Mouse (Mus musculus) Patski (cell line): ENCODE measurements around the gene Fah. TPM values are rescaled to one million over a fixed set of nuclear protein-coding genes. Genes with fewer than 3 reads are reported as not detected.

Experiments used
- ATAC-seq: fragments of 100-300 bp; one replicate; pipeline ENCODE4 v1.8.0; 2021
- CTCF ChIA-PET: fragments of 350-600 bp; sonication (Branson Sonifier 250); formaldehyde crosslinking; loops from one replicate; lab custom pipeline; 2022; ENCODE audit warnings: inconsistent platforms; lab: Charles Lee
- POLR2A ChIA-PET: fragments of 350-600 bp; sonication (Branson Sonifier 250); formaldehyde crosslinking; loops from one replicate; lab custom pipeline; 2022; ENCODE audit warnings: antibody characterized with exemption, inconsistent platforms; lab: Charles Lee
- DNase-seq: peaks from one replicate; pipeline ENCODE4 v3.0.0-alpha.2; 2011; ENCODE audit warnings: low read depth, low spot score
- H3K27me3 ChIP-seq: fragments of 371-371 bp; one replicate; pipeline ENCODE4 v1.5.1; 2021
- CTCF ChIP-seq: fragments of 100-300 bp; IDR thresholded peaks from one replicate; pipeline ENCODE4 v1.5.1; 2021
- in situ Hi-C: fragments of 300-500 bp; cut with MboI; formaldehyde crosslinking; loops from 3 replicates; pipeline ENCODE4 v1.11.1; 2018; ENCODE audit warnings: low pct_unique_long_range_greater_than_20kb, mixed read lengths
- polyA plus RNA-seq: library from polyadenylated mRNA; unstranded; gene quantifications from one replicate; pipeline ENCODE4 v1.2.3, GENCODE M21; 2021

Gene Fah
- polyA plus RNA-seq, 1 experiment from 2014 or later: 22.5 TPM

DNA sequence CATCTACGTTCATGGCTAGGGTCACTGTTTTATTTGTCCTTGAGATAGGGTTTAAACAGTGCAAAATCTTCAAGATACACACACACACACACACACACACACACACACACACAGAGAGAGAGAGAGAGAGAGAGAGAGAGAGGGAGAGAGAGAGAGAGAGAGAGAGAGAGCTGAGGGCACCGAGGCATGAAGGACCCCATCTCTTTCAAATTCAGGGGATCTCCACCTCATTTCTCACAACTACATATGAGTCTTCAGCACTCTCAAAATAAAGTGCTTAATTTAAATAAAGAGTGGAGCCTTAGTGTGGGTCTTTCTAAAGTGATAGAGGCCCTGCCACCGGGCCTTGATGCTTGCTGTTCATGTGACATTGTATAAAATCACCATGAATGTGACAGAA lies 10.5 kb downstream of the Fah start:
- DNase-seq: no peak
- ChIA-PET CTCF (no interaction called here), POLR2A (interaction anchor here (1.0 kb wide), 1 partner anchor 9 kb away, joined by 3 read pairs; no protein-coding TSS in a partner anchor)
- H3K27me3 ChIP-seq: no peaks in the 10 kb centered on the region
- in situ Hi-C loops: loop anchor here (10.0 kb wide), 1 partner anchor 151 kb away; no protein-coding TSS in a partner anchor
- no peak for ATAC-seq
- TF ChIP-seq CTCF: no peak

DNA sequence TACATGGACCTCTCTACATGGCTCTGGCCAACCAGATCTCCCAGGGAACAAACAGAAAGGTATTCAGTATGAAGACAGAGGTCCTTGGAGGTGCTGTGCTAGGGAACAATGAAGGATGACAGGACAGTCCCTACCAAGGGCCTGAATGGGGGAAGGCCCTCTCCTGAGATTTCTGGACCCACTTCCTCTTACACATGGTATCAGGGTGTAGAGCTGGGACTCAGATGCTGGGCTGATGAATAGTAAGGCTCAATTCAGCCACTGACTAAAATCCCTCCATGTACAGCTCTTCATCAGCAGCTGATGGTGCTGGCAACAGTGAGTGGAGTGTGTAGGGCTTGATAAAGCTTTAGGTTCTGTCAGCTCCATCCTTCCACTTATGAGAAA lies 11.6 kb downstream of the Fah start:
- ATAC-seq (no peak), DNase-seq (no peak)
- POLR2A ChIA-PET: no interaction called here
- CTCF ChIA-PET: interaction anchor here (0.7 to 2.8 kb wide), 13 partner anchors 8 to 200 kb away, joined by 3 to 15 read pairs (median 4); no protein-coding TSS in a partner anchor
- no peak for TF ChIP-seq CTCF
- no peaks in the 10 kb centered on the region for H3K27me3 ChIP-seq
- in situ Hi-C loops: loop anchor here (5.0 to 10.0 kb wide), 4 partner anchors 48 to 182 kb away; no protein-coding TSS in a partner anchor

DNA sequence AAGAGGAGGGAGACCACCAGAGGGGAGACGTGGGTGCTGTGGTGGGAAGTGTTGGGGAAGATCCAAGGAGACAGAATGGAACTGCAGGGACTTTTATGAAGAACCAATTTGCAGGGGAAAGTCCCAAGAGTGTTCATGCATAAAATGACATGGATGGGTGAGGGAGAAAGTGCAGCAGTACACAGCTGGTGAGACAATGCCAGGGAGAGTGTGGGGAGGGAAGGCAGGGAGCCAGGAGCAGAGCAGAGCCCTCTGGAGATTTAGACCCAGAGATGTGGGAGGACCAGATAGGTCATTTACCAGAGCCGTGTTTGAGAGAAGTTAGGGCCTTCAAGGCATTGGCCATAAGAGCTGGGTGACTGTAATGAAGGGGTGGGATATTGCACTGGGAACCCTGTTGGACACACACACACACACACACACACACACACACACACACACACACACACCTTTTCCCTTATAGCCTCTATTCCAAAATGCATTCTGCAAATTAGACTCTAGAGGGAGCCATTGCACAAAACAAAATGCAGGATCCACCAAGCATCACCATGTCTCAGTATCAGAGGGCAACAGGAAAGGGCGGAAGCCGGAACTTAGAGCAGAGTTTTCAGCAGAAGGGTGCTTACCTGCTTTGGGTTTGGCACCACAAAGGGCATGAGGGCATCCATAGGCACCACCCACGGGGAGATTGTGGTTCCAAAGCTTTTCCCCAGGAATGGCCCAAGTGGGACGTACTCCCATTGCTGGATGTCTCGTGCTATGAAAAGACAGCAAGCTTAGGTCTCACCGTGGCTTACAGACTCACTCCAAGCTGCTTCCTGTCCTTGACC lies 12.2 kb downstream of the Fah start:
- peak; percentile 60 for TF ChIP-seq CTCF
- CTCF ChIA-PET: interaction anchor here (0.7 to 2.8 kb wide), 15 partner anchors 9 to 200 kb away, joined by 3 to 15 read pairs (median 4); no protein-coding TSS in a partner anchor
- ATAC-seq (peak; percentile 74), DNase-seq (peak; percentile 65)
- no peaks in the 10 kb centered on the region for H3K27me3 ChIP-seq
- in situ Hi-C loops: loop anchor here (5.0 to 10.0 kb wide), 4 partner anchors 47 to 183 kb away; no protein-coding TSS in a partner anchor
- POLR2A ChIA-PET: interaction anchor here (0.6 kb wide), 1 partner anchor 75 kb away, joined by 5 read pairs; no protein-coding TSS in a partner anchor

DNA sequence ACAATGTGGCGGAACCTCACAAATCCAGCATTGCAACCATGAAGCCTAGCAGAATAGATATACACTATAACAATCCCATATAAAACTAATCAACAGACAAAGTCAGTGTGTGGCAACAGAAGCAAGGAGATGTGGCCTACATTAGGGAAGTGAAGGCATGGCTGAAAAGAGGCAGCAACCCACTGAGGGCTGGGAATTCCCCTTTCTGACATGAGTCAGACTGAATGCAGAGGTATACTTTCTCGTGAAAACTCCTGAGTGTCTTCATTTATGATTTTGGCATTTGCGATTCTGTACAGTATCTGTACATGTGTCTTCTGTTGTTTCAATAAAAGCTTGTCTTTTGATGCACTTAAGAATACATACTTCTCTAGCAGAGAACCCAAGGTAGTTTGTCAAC lies 15.2 kb downstream of the Fah start:
- in situ Hi-C loops: loop anchor here (5.0 to 10.0 kb wide), 4 partner anchors 44 to 186 kb away; no protein-coding TSS in a partner anchor
- no peak for TF ChIP-seq CTCF
- ChIA-PET CTCF (interaction anchor here (2.4 kb wide), 1 partner anchor 12 kb away, joined by 8 read pairs; no protein-coding TSS in a partner anchor), POLR2A (interaction anchor here (1.4 kb wide), 1 partner anchor 25 kb away, joined by 3 read pairs; no protein-coding TSS in a partner anchor)
- ATAC-seq: no peak
- no peak for DNase-seq
- no peaks in the 10 kb centered on the region for H3K27me3 ChIP-seq

DNA sequence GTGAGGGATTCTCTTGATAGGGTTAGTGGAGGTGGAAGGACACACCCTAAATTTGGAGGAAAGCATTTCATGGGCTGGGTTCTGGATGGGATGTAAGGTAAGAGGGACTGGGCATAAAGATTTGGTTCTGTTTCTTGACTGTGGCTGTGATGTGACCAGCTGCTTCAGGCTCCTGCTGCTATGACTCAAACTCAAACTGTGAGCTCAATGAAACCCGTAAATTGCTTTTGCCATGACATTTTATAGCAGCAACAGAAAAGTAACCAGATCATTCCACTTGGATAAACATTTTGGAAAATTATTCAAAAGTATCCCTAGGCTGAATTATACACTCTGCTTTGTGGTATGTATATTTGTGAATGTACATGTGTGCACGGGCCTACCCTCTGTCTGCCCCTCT lies 15.9 kb downstream of the Fah start:
- no peak for TF ChIP-seq CTCF

DNA sequence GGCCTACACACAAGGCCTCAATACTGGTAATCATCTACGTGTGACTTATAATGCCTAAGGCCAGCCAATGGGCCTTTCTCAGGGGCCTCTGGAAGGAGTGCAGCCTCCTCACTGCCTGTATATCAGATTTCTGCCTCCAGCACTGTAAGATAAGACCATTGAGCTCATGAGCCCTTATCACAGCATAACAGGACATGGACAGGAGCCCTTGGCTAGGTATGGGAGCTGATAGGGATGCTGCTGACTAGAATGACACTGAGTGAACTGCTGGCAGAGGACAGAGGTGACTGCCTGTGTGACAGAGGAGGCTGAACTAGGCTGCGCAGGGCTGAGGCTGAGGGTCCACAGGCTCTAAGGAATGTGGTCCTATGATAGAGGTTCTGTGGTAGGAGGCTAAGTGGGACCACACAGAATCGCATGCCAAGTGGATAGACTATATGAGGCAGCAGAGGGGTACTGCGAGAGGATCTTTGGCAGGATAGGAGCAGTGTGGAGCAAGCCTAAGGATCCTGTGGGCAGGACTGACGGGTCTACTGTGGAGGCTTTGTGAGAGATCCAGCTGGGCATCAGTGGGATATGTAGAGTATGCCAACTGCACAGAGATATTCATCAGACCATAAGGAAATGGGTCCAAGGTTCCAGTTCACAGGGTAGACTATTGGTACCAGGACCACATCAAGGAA lies 19.3 kb downstream of the Fah start:
- ATAC-seq (no peak), DNase-seq (no peak)
- POLR2A ChIA-PET: no interaction called here
- CTCF ChIA-PET: no interaction called here
- TF ChIP-seq CTCF: no peak
- in situ Hi-C loops: no loop called here
- no peaks in the 10 kb centered on the region for H3K27me3 ChIP-seq

More for the DNA sequence above, 15.9 kb downstream of the Fah start:
- no peak for ATAC-seq
- CTCF ChIA-PET: interaction anchor here (2.4 kb wide), 1 partner anchor 12 kb away, joined by 8 read pairs; no protein-coding TSS in a partner anchor
- POLR2A ChIA-PET: no interaction called here
- DNase-seq: no peak
- in situ Hi-C loops: loop anchor here (5.0 to 10.0 kb wide), 4 partner anchors 43 to 187 kb away; no protein-coding TSS in a partner anchor
- no peaks in the 10 kb centered on the region for H3K27me3 ChIP-seq

DNA sequence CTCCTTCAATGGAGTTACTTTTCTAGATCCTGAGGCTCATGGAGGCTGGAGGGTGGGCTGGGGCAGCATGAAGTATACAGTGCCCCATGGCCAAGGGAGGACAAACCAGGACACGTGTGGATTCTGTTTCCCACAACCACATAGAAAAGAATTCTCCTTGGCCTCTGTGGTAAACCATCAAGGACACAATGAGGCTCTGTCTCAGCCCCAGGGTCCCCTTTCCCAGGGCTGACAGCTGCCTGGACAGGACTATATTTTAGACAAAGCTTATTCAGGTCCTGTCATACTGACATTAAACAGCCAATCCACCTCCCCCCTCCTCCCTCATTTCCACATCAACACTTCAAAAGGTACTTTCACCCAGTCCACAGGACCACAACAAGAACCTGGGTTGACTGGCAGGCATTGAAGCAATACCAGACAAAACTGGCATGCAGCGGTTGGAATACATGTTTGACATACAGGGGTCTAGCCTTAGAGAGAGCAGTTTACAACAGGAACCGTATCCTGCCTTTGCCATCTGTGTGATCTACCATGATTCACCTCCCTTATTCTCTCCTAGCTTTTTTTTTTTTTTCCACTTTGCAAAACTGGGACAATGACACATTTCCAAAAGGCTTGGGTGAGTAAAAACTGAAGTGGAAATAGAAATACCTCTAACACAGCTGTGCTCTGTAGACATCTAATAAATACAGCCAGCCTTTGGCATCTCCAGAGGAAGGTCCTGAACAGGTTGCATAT lies 20.0 kb downstream of the Fah start:
- DNase-seq: no peak
- no peaks in the 10 kb centered on the region for H3K27me3 ChIP-seq
- in situ Hi-C loops: no loop called here
- CTCF ChIA-PET: interaction anchor here (0.7 kb wide), 1 partner anchor 20 kb away, joined by 3 read pairs; no protein-coding TSS in a partner anchor
- POLR2A ChIA-PET: no interaction called here
- ATAC-seq: no peak
- TF ChIP-seq CTCF: no peak

DNA sequence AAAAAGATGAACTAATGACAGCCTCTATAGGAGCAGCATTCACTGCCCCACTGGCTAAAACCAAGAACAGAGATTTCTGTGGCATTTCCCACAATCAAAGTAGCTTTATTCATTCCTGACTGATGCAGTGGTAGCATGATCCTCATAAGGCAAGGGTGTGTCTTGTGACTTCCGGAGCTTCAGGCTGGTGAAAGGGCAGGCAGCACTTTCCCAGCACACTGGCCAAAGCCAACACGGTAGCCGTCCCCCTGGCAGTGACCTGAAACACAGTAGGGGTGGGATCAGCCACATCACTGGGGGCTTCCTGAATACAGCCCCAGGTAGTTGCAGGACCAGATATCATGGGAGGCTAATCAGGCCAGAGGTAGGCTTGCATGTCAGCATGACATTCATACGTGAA lies 21.4 kb downstream of the Fah start:
- ChIA-PET CTCF (interaction anchor here (1.2 kb wide), 1 partner anchor 10 kb away, joined by 3 read pairs; no protein-coding TSS in a partner anchor), POLR2A (interaction anchor here (1.3 kb wide), 1 partner anchor 9 kb away, joined by 4 read pairs; no protein-coding TSS in a partner anchor)
- DNase-seq (no peak), ATAC-seq (no peak)
- in situ Hi-C loops: no loop called here
- H3K27me3 ChIP-seq: no peaks in the 10 kb centered on the region
- no peak for TF ChIP-seq CTCF

DNA sequence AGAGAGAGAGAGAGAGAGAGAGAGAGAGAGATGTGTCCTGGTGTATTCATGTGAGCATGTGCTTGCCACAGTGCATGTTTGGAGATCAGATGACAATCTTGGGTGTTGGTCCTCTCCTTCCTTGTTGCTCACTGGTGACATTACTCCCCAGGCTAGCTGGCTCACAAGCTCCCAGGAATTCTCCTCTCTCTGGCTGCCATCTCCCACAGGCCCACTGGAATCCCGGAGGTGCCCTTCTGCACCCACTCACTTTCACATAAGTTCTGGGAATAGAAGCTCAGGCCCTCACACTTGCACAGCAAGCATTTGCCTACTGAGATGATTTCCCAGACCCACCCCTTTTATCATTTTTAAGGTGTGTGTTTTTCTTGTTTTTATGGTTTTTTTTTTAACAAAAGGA lies 26.8 kb downstream of the Fah start:
- ATAC-seq (no peak), DNase-seq (no peak)
- no peaks in the 10 kb centered on the region for H3K27me3 ChIP-seq
- CTCF ChIA-PET: interaction anchor here (1.0 to 2.9 kb wide), 2 partner anchors 11 to 18 kb away, joined by 3 to 8 read pairs; no protein-coding TSS in a partner anchor
- in situ Hi-C loops: no loop called here
- POLR2A ChIA-PET: interaction anchor here (0.7 kb wide), 1 partner anchor 194 kb away, joined by 3 read pairs; no protein-coding TSS in a partner anchor
- TF ChIP-seq CTCF: no peak
